Mouse (Mus musculus) G1E (cell line): ENCODE results near the gene Gm20854. TPM values are rescaled to one million over a fixed set of nuclear protein-coding genes. Genes with fewer than 3 reads are reported as not detected.
"Not testable (repeated sequence)": the region's sequence is repeated elsewhere in the genome, so short reads cannot be mapped to it uniquely, and the experiment has no call there.

ENCODE experiments used
- ATAC-seq: 2 replicates; pipeline ENCODE4 v1.8.0; 2016; ENCODE audit warnings: mild to moderate bottlenecking; ENCODE audit not compliant: insufficient number of reproducible peaks, poor library complexity, low FRiP score, severe bottlenecking; ENCODE audit errors: extremely low read depth
- DNase-seq: peaks from one replicate; pipeline ENCODE4 v3.0.0; 2012; ENCODE audit warnings: low spot score
- H3K27me3 ChIP-seq: 2 replicates; pipeline ENCODE4 v1.6.1; 2012; ENCODE audit warnings: mild to moderate bottlenecking, low read length, inconsistent platforms; ENCODE audit not compliant: insufficient read depth
- H3K36me3 ChIP-seq: replicated peaks from 2 replicates; pipeline ENCODE3; 2012; ENCODE audit warnings: mild to moderate bottlenecking, inconsistent platforms
- H3K4me1 ChIP-seq: 2 replicates; pipeline ENCODE4 v1.6.1; 2012; ENCODE audit warnings: low read depth, low read length, inconsistent platforms, mixed read lengths; ENCODE audit not compliant: insufficient read depth
- H3K4me3 ChIP-seq: 2 replicates; pipeline ENCODE4 v1.5.1; 2012; ENCODE audit warnings: low read depth, mild to moderate bottlenecking, inconsistent platforms, low read length, moderate library complexity, mixed read lengths
- H3K9me3 ChIP-seq: replicated peaks from 2 replicates; pipeline ENCODE4 v1.6.1; 2012; ENCODE audit warnings: inconsistent platforms
- polyA plus RNA-seq: library from polyadenylated mRNA; stranded (reverse); fragments of >175 nt; gene quantifications from 2 replicates; pipeline ENCODE4 v1.2.3, GENCODE M21; 2012
- total RNA-seq, 2 experiments: library from RNA; stranded (forward) in 1 of 2; stranded (reverse) in 1 of 2; fragments of 200-1000 nt in 1 of 2; fragments of >200 nt in 1 of 2; fragmentation: Nextera tagmentation in 1 of 2; gene quantifications; 2 replicates each; pipeline ENCODE4 v1.2.3; 2014 to 2017

The Gm20854 gene
- total RNA-seq (2014; fragmentation: Nextera tagmentation) (not detected in 2 replicates), total RNA-seq (2017) (not detected in 2 replicates), polyA plus RNA-seq (not detected in 2 replicates)

DNA sequence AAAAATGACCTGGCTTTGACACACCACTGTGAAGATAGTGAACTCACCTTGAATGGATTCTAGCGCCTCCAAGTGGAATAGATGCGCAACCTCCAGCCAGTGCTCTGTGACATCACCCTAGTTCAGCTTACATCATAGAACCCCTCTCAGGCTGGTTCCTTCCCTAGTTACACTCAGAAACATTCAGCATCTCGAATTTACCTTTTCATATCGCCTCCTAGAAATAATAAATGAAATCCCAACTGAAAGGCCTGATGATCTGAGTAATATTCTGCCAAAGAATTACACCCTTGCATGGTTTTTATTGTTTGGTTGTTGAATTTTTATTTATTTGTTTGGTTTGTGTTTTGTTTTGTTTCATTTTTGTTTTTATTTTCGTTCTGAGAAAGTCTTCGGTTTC, at the start of gene Gm20854:
TSS of gene Gm20854 (minus strand) at position 101 of the 400 bp plus-strand sequence.
- not testable (repeated sequence) for ATAC-seq, H3K9me3 ChIP-seq, H3K4me1 ChIP-seq, H3K27me3 ChIP-seq, H3K36me3 ChIP-seq, H3K4me3 ChIP-seq, DNase-seq
